In the genomic region with DNA sequence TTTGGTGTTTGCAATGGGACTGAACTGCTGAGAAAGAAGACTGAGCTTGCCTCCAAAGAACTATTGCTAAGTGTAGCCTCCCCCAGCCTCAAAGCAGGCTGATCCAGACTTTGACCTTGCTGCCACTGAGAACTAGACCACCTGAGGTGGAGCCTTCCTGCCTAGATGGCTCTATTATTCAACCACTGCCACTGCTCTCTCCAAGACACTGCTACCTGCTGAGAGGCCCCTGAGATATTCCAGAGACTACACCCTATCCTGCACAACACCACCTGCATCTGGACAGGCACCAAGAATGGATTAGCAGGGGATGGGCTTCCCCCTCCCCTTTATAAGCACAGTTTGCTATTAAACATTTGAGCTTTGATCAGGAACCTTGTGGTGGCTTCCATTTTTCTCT, we compare ENCODE assay signal across 16 mouse cellular contexts.
"Had no signal": no experiment of that assay in that cellular context is flagged by ENCODE, and none has a peak within 500 bp of the region (broad histone marks: within the 10 kb centered on the region; RNA-seq: fewer than 3 reads in every experiment).

No protein-coding gene starts in this region.

- DNase-seq: heart, postnatal 10 days; heart, postnatal 14 days; heart, postnatal 36 days; heart, postnatal 4 days; kidney, adult 11 months; kidney, adult 18-20 months; kidney, adult 2 months; kidney, adult 8-10 months; kidney, adult 9 months; kidney, postnatal 10 days; kidney, postnatal 14 days; kidney, postnatal 25 days; kidney, postnatal 36 days; kidney, postnatal 4 days; layer of hippocampus, adult 9-11 months; layer of hippocampus, postnatal 36 days had no signal
